Mouse (Mus musculus) kidney, postnatal 36 days (tissue): ENCODE data around the gene Gm7168.
A peak's percentile ranks its signal among the peaks of the same experiment; 100 is the strongest.
"Not testable (repeated sequence)": the region's sequence is repeated elsewhere in the genome, so short reads cannot be mapped to it uniquely, and the experiment has no call there.

Experiments
- DNase-seq, 2 experiments: peaks; one replicate each; pipeline ENCODE4 v3.0.0; 2021 to 2022; ENCODE audit warnings: mixed read lengths in 2 of 2

Gm7168 gene

DNA sequence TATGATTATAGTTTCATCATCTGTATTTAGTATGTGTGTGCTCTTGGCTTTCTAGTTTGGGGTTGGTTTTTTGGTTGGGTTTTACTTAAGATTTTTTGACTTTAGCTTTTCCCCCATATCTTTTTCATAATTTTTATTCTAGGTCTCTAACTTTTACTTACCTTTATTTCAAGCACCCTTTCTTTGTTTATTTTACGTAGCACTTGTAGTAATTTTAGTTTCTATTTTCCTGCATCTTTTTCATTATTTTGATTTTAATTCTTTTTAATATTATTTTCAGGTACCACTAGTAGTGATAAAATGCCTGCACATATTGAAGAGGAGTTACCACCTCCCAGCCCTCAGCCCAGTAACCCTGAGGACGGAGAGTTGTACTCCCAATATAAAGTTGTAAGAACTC is at the start of gene Gm7168:
TSS of gene Gm7168 (plus strand) at position 301 of the 400 bp plus-strand sequence.
- not testable (repeated sequence) for DNase-seq

DNA sequence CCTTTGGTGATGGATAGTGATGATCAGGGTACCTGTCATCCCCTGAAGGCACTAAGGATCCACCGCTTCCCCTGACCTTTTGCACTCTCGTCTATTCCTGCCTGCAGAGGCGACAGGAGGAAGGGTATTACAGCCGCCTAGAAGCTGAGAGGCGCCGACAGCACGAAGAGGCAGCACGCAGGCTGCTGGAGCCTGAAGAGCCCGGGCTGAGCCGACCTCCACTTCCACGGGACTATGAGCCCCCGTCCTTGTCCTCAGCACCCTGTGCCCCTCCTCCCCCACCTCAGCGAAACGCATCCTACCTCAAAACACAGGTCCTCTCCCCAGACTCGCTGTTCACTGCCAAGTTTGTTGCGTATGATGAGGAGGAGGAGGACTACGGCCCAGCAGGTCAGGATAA is 49.3 kb upstream of the Gm7168 start:
- no peak for DNase-seq

DNA sequence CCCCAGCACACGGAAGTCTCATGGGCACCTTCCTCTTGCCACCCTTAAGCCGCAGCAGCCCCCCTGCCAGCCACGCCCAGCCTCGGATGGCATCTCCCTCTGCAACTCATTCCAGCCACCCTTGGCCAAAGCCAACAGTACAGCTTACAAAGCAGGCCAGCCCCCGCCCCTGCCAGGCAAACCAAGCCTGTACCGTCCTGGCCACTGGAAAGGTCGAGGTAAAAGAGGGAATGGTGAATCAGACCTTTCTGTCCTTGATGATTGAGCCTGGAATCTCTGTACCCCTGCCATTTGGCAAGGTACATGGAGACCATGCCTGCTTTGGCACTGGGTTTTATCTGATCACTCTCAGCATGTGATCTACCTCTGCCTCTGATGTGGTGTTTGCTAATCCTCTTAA is 48.9 kb upstream of the Gm7168 start:
- no peak for DNase-seq

DNA sequence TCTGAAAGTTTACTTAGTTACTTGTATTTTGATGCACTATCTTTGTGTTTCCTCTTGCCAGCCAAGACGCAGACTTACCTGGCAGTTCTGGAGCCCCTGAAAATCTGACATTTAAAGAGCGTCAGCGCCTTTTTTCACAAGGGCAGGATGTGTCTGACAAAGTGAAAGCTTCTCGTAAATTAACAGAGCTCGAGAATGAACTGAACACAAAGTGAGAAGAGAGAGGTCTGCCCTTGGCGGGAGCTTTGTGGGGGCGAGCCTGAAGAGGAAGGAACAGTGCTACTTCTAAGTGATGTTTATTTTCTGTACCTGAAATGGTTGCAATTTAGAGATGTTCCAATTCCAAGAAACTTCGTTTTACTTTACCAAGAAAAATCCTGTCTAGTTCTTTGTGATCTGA is 44.4 kb upstream of the Gm7168 start:
- DNase-seq = no peak

DNA sequence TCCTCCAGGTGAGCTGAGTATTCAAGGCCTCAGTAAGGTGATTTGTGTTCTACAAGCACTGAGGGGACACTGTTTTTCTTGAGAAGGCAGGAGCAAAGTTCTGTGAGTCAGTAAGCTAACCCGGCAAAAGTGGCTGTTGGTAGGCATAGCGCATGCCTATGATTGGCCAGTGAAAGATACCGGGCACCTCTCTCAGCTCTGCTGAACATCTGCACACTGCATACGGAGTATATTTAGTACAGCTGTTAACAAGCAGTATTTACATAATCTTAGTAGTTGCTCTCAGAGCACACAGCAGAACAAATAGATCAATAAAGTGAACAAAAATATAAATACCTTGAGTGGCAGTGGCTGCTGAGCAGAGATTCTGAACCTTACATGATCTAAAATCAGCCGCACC is 41.1 kb upstream of the Gm7168 start:
- no peak for DNase-seq

DNA sequence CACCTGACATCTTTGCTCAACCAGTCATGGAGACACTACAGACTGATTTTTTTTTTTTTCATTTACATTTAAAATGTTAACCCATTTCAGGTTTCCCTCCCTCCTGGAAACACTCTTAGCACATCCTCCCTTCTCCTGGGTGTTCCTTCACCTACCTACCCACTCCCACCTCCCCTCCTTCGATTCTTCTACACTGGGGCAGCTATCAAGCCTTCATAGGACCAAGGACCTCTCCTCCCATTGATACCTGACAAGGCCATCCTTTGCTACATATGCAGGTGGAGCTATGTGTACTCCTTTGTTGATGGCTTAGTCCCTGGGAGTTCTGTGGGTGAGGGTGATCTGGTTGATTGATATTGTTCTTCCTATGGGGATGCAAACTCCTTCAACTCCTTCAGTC is 40.5 kb upstream of the Gm7168 start:
- no peak for DNase-seq

DNA sequence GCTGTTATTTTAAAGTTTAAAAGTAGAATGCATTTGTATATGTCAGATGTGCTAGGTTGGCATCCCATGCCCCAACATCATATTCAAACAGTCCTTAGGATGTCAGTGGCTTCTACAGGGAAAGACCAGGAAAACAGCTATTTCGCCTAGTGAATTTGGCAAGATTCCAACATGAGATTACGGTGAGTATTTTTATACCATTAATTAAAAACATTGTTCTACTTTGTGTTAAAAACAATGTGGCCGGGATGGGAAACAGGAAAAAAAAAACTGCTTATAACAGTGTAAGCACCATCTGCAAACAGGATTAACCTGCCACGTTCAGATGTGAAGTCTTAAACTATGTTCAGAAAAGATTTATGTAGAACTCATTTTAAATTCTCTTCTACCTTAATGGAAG is 34.2 kb upstream of the Gm7168 start:
- no peak for DNase-seq

DNA sequence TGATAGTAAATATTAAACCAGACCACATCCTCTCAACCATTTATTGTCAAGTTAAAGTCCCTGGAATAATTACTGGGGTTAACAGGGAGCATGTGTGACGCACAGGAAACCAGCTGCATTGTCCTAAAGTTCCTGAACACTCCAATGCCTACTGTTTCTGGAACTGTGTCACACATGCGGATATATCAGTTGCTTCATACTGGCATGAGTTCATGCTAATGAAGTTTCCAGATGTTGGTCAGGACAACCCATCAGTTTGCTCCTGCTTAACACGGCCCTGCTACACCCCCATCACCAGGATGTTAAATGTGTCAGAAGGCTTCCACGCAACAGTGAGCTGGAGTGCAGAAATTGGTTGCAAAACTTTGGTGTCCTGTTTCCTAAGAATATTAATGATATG is 33.6 kb upstream of the Gm7168 start:
- peak; percentile 55 to 82 for DNase-seq

DNA sequence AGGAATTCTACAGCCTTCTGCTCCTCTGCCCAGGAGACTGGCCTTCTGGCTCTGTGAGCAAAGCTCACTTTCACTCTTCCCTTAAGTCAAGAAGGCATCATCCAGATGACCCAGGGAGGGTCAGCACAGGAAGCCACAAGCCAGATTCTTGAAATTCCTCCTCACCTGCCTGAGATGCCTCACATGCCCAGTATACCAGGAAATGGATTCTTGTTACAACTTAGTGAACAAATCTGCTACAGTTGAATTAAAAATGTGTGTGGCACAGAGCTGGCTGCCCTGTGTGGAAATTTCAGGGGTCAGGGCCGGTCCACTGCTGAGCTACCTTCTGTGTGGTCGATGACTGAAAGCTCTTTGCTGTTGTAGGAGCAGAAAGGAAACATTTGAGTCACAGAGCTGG is 27.4 kb upstream of the Gm7168 start:
- DNase-seq = peak in 1 of 2 experiments; percentile 21

DNA sequence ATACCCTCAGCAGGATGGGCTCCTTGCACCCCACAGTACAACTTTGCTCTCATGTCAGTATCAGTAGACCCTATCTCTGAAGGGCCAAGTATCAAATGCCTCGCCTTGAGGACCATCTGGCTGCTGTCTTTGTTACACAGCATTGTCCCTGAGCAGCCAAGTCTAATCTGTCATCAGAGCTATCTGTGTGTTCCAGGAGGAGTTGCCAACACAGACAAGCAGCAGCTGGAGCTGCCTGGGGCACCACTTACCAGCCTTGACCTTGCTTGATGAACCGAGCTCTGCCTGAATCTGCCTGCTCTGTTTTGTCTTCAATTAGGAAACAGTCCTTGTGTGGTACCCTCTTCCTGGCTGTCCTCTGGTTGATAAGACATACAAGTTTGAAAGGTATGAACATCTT is 24.8 kb upstream of the Gm7168 start:
- DNase-seq = no peak

DNA sequence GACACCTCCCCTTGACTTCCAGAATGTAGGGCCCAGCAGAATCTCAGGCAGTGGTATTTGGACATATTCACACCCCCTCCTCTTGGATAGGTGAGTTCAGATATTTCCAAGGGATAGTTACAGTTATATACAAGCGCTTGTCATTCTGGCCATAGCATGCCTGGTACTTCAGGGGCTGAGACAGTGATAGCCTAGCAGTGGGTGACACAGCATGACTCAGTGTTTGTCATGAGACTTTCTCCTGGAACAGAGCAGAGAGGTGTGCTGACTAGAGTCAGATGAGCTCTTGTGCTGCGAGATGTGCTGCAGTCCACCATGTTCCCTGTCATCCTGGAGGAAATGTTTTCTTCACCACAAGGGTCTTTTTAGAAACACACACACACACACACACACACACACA is 23.6 kb upstream of the Gm7168 start:
- DNase-seq = no peak

DNA sequence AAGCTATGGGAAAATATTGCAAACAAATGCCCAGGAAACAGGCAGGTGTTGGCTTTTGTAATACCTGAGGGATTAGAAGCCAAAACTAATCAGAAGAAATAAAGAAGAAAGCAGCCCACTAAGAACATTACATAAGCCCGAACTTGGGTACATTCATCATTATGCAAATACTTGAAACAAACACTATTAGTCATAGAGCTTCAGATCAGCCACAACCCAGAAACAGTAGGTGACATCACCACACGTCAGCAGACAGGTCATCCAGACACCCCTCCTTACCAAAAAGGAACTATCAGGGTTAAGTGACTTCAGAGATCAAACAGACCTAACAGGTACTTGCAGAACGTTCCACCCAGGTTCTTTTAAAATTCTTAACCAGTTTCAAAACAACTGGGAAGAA is 22.2 kb upstream of the Gm7168 start:
- DNase-seq = no peak

DNA sequence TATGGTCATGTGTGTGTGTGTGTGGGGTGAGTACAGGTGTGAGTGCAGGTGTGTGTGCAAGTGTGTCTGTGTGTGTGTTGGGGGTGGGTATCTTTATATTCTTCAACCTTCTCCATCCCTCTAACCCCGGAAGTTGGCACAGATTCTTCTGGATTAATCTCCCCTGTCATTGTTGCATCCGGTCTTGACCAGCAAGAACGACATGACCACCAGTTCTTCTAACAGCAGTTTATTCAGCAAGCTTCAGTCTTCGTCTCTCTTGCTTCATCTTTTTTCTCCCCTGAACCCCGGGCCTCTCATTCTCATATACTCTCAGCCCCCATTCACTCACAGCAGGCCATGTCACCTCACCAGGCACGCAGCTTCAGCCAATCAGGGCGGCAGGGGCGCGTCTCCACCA is 17.8 kb upstream of the Gm7168 start:
- DNase-seq = no peak

DNA sequence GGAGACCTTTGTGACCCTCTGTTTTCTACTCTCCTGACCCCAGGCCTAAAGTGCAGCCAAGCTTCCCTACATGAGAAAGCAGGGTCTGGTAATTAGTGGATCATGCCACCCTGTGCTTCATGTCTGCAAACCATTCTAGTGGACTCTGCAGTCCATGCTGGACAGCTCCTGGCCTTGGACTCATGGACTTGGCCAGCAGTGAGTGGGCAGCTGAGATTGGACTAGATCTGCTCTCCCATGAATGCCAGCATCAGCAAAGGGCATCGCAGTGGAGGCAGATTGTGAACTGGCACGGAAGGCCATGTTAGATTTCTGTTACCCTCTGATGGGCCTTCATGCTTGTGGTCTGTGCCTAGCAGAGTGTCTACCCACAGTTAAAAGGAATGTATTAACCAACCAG is 12.8 kb upstream of the Gm7168 start:
- peak in 1 of 2 experiments; percentile 21 for DNase-seq

DNA sequence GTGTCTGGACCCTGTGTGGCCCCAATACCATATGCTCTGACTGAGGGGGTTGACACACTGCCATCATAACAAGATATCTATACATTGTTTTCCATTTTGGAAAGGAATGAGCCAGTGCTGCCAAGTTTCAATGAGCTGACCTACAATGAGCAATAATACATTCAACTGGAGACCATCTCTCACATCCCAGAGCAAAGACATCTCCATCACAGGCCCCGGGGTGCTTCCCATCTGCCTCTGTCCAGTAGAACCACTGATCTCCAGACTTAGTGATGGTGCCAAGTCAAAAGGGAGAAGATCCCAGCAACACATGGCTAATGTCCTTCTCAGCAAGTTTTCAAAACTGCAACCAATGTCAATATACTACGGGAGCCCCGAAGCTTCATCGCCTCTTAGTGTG is 10.4 kb upstream of the Gm7168 start:
- DNase-seq = no peak

DNA sequence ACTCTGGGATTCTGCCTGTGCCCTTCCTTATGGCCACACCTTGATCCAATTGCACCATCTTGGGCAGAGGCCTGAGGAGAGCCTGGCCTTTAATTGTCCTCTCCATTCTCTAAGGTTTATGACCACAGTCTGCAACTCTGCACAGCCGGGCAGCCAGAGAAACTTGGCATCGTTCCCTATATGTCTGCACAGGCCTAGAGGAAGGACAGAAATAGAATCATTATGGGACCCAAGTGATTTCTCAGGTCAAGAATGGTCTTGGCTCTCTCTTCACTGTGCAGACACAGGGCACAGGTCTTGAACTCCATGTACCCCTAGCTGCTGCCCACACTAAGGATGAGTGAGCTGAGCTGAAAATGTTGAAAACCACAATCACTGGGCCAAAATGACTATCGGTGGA is 9.5 kb upstream of the Gm7168 start:
- peak; percentile 26 to 55 for DNase-seq

DNA sequence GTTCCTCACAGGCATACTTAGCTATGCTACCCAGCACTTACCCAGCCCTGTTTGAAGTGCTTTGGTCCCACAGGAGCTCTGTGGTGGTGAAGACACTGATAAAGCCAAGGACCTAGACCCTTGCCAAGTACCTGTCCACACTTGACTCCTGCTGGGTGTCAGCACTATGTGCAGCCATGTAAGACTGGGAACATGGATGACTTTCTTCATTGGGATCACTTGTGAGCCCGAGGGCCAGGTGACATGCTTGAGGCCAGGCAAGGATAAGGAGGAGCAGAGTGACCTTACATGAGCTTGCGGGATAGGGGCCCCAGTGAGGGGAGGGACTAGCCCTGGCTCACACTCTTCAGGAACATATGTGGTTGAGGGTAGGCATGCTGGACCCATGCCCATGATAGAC is 8.9 kb upstream of the Gm7168 start:
- not testable (repeated sequence) for DNase-seq

DNA sequence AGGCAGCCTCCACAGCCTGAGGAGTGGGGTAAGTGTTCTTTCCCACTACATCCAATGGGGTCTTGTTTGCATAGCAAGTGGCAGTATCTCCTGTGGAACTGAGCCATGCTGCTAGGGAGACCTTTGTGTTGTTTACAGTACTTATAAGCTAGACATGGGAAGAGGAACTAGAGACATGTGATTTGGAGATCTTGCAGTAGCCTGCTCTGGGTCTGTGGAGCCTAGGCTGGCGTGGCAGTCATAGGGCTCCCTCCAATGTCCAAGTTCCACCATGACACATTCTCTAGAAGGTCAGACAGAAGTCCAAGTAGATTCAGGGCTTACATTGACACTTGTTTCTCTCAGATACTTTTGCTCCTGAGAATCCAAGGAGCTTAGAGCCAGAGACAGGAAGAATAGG is 7.7 kb upstream of the Gm7168 start:
- peak in 1 of 2 experiments; percentile 8 for DNase-seq

DNA sequence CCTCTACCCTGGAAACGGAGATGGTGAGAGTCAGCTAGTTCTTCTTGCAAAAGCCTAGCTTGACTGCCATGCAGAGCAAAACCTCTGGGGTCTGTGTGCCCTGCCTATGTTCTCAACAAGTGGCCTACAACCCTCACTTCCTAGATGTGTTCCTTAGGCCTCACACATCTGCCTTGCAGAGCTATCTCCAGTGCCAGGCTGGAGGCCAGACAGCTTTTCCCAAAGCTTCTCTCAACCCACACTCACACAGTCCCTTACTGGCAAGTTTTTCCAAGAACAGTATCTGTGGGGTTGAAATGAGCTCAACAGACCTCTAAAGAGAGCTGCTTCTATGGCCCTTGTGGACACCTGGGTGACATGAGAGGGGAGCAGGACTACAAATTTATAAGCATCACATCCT is 3.4 kb downstream of the Gm7168 start:
- not testable (repeated sequence) for DNase-seq

DNA sequence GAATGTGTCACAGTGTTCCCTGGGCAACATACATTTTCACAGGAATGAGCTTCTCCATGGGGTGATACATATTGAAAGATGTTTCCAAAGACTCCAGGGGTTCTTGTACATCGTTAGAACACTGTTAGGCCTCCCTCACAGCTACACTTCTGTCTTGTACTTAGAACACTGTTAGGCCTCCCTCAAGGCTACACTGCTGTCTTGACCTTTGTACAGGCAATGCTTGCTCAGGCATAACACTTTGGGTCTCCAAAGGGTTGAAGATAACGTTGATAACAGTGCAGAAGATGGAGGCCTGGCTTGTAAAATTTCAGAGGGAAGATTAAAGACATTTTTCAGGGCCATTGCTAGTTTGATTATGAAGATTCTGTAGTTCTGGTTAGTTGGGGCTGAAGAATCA is 10.0 kb downstream of the Gm7168 start:
- not testable (repeated sequence) for DNase-seq

DNA sequence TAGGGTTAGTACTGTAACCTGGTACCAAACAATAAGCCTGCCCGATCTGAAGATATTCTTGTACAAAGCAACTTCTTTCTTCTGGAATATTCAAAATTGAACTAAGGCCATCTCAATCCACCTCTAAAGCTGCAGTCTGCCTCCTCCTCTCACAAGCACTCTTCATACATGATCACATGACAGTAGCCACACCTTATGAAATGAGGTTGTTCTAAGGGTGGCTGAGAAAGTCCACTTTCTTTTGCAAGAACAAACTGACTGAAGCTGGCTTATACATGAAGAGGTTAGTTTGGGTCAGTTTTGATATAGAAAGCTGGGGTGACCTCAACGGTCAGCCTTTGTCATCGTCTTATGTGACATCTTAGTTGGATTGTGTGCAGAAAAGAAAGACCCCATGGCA is 14.1 kb downstream of the Gm7168 start:
- DNase-seq = not testable (repeated sequence)

DNA sequence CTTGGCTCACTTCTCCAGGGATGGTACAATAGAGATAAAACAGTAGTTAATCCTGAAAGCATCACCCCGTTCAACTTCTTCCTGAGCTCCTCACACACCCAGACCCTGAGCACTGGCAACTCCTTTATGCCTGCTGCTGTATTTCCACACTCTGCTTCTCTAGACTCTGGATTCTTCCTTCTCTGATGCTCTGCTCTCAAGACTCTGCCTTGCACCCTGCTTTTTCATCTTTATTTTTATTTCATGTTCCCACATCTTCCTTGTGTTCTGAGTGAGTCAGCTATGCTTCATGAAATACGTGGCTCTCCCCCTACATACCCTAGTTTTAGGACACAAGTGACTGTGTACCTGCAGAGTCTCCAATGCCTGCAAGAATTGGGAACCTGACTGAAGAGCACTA is 16.9 kb downstream of the Gm7168 start:
- not testable (repeated sequence) for DNase-seq

DNA sequence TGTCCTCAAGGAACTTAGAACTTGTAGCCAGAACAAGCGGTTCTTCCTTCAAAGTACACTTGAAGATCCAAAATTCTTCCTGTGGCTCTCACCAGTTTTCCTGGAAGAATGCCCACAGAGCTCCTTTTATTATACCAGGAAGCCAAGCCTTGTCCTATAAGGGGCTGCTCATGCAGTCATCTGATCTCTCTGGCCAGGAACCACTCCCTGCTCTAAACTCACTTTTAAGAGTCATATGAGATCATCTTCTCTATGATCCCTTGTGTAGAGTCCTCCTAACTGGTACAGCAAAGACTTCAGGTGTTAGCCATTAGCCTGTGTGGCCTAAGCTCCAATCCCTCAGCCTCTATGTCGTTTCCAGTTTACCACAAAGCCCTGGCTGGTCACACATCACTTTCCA is 21.7 kb downstream of the Gm7168 start:
- DNase-seq = not testable (repeated sequence)

DNA sequence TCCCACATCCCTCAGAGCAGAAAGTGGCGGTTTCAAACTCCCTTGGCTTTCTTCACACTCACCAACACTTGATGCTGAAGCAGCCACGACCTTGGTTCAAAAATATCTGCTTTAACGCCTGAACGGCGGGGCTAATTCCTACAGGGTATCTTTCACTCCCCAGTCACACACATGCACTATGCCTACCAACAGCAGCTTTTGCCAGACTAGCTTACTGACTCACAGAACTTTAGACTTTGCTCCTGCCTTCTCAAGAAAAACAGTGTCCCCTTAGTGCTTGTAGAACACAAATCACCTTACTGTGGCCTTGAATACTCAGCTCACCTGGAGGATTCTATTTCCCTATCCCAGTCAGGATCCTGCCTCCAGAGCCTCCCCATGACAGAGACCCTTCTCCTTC is 22.6 kb downstream of the Gm7168 start:
- DNase-seq = not testable (repeated sequence)

DNA sequence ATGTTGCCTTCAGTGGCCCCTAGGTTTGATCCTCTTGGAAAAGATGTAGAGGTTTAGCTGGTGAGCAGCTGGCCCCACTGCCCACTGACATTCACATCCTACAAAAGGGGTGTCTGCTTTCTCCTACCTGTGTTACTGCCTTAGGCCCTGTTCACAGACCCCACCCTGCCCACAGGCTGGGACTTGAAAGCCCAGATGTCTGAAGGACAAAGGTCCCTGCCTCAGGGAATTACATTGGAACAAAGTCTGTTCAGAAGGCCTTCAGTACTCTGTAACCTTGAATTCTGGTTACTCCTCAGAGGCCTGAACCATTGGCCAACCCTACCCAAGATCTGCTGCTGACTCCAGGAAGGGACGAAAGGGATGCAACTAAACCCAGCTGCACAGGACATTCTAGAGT is 39.5 kb downstream of the Gm7168 start:
- no peak for DNase-seq

DNA sequence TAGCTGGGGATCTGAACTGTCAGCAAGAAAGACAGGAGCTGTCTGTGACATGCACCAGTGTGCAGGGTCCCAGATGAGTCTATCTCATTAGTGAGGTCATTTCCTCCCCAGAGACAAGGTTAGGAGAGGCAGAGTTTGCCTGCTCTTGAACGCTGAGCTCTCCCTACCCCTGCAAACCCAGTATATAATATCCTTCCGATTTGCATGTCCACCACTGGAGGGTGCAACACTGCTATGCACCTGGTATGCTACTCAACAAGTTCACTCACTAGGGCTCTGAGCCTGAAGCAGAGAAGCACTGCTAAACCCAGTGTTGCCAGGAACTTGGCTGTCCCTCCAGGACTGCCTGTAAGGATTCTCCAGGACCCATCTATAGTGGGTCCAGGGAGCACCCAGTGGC is 45.3 kb downstream of the Gm7168 start:
- DNase-seq = peak in 1 of 2 experiments; percentile 14
